Mouse (Mus musculus) CH12.LX (cell line): ENCODE data around the gene Frs2. TPM values are rescaled to one million over a fixed set of nuclear protein-coding genes. Genes with fewer than 3 reads are reported as not detected.

Source experiments
- DNase-seq: peaks from one replicate; pipeline ENCODE4 v3.0.0-alpha.2; 2013; ENCODE audit errors: extremely low read depth
- H3K27ac ChIP-seq: 2 replicates; pipeline ENCODE4 v1.5.1; 2012; ENCODE audit warnings: low read depth, mild to moderate bottlenecking, control low read depth, moderate library complexity; ENCODE audit not compliant: insufficient read depth
- H3K27me3 ChIP-seq: replicated peaks from 2 replicates; pipeline ENCODE3; 2012; ENCODE audit warnings: inconsistent platforms
- H3K36me3 ChIP-seq, 2 experiments: replicated peaks in 1 of 2; 2 replicates each; pipeline versions ENCODE3 to v1.6.1; 2012; ENCODE audit warnings: inconsistent platforms in 1 of 2, low read length in 1 of 2, mild to moderate bottlenecking in 1 of 2, mixed read lengths in 1 of 2, moderate library complexity in 1 of 2; ENCODE audit not compliant: control insufficient read depth in 1 of 2, insufficient read depth in 1 of 2
- H3K4me1 ChIP-seq, 2 experiments: 2 replicates each; pipeline ENCODE4 v1.6.1; 2012; ENCODE audit warnings: inconsistent platforms in 1 of 2, moderate library complexity in 1 of 2; ENCODE audit not compliant: insufficient read depth in 2 of 2, control insufficient read depth in 1 of 2
- H3K4me2 ChIP-seq: 2 replicates; pipeline ENCODE4 v1.6.1; 2012; ENCODE audit warnings: low read depth, mild to moderate bottlenecking, control low read depth; ENCODE audit not compliant: poor library complexity, insufficient read depth, severe bottlenecking
- H3K4me3 ChIP-seq, 3 experiments: fragments of 150-350 bp in 1 of 3; sonication (generic) in 1 of 3; replicated peaks in 1 of 3; 2 replicates each; pipeline versions ENCODE3 to v1.5.1; 2011 to 2012; ENCODE audit warnings: low read depth in 2 of 3, low read length in 2 of 3, mild to moderate bottlenecking in 2 of 3, moderate library complexity in 2 of 3, control low read depth in 1 of 3, improper control_type of control experiment in 1 of 3, inconsistent platforms in 1 of 3, mixed read lengths in 1 of 3; ENCODE audit not compliant: poor library complexity in 1 of 3
- H3K79me2 ChIP-seq: replicated peaks from 2 replicates; pipeline ENCODE4 v1.6.1; 2012; ENCODE audit warnings: mild to moderate bottlenecking, moderate library complexity; ENCODE audit not compliant: control insufficient read depth, poor library complexity, insufficient read depth, severe bottlenecking; ENCODE audit errors: extremely low read depth
- H3K9ac ChIP-seq: 2 replicates; pipeline ENCODE4 v1.6.1; 2012; ENCODE audit warnings: low read depth, mild to moderate bottlenecking, control low read depth, moderate library complexity; ENCODE audit not compliant: insufficient read depth
- H3K9me3 ChIP-seq: replicated peaks from 2 replicates; pipeline ENCODE3; 2012; ENCODE audit warnings: low read length, inconsistent platforms, mixed read lengths
- BHLHE40 ChIP-seq: IDR thresholded peaks from 2 replicates; pipeline ENCODE4 v1.6.1; 2011; ENCODE audit warnings: mild to moderate bottlenecking, low read depth, low read length, improper control_type of control experiment
- CHD2 ChIP-seq: IDR thresholded peaks from 2 replicates; pipeline ENCODE4 v1.6.1; 2011; ENCODE audit warnings: low read length, improper control_type of control experiment
- E2F4 ChIP-seq: IDR thresholded peaks from 2 replicates; pipeline ENCODE4 v1.6.1; 2011; ENCODE audit warnings: low read depth, low read length, improper control_type of control experiment; ENCODE audit not compliant: insufficient replicate concordance
- EP300 ChIP-seq: IDR thresholded peaks from 2 replicates; pipeline ENCODE4 v1.6.1; 2011; ENCODE audit warnings: low read length, improper control_type of control experiment
- GABPA ChIP-seq: IDR thresholded peaks from 2 replicates; pipeline ENCODE4 v1.6.1; 2012; ENCODE audit warnings: low read depth, low read length, improper control_type of control experiment, inconsistent platforms; ENCODE audit not compliant: insufficient replicate concordance
- JUN ChIP-seq: IDR thresholded peaks from 2 replicates; pipeline ENCODE4 v1.6.1; 2011; ENCODE audit warnings: low read depth, mild to moderate bottlenecking, low read length, improper control_type of control experiment, moderate library complexity; ENCODE audit not compliant: insufficient read depth
- KAT2A ChIP-seq: IDR thresholded peaks from 2 replicates; pipeline ENCODE4 v1.6.1; 2012; ENCODE audit warnings: low read length, improper control_type of control experiment, inconsistent platforms; ENCODE audit not compliant: insufficient replicate concordance
- MAX ChIP-seq: IDR thresholded peaks from 2 replicates; pipeline ENCODE4 v1.6.1; 2011; ENCODE audit warnings: low read length, improper control_type of control experiment
- MXI1 ChIP-seq: IDR thresholded peaks from 2 replicates; pipeline ENCODE4 v1.6.1; 2011; ENCODE audit warnings: mild to moderate bottlenecking, low read depth, low read length, improper control_type of control experiment
- NELFE ChIP-seq: IDR thresholded peaks from 2 replicates; pipeline ENCODE4 v1.6.1; 2011; ENCODE audit warnings: low read depth, low read length, improper control_type of control experiment
- POLR2A ChIP-seq: IDR thresholded peaks from 2 replicates; pipeline ENCODE4 v1.6.1; 2011; ENCODE audit warnings: low read depth, mild to moderate bottlenecking, improper control_type of control experiment, low read length
- RAD21 ChIP-seq: IDR thresholded peaks from 2 replicates; pipeline ENCODE4 v1.6.1; 2011; ENCODE audit warnings: low read depth, mild to moderate bottlenecking, low read length, improper control_type of control experiment, moderate library complexity
- RCOR1 ChIP-seq: conservative IDR thresholded peaks from 2 replicates; pipeline ENCODE4 v1.6.1; 2012; ENCODE audit warnings: low read depth, mild to moderate bottlenecking, inconsistent platforms, low read length, improper control_type of control experiment
- SIN3A ChIP-seq: IDR thresholded peaks from 2 replicates; pipeline ENCODE4 v1.6.1; 2012; ENCODE audit warnings: low read length, improper control_type of control experiment, inconsistent platforms
- SMC3 ChIP-seq: IDR thresholded peaks from 2 replicates; pipeline ENCODE4 v1.6.1; 2011; ENCODE audit warnings: low read depth, low read length, improper control_type of control experiment
- TBP ChIP-seq: conservative IDR thresholded peaks from 2 replicates; pipeline ENCODE4 v1.6.1; 2011; ENCODE audit warnings: low read depth, low read length, improper control_type of control experiment
- TCF12 ChIP-seq: IDR thresholded peaks from 2 replicates; pipeline ENCODE4 v1.6.1; 2014; ENCODE audit warnings: low read depth, mild to moderate bottlenecking, inconsistent platforms, low read length, improper control_type of control experiment
- USF1 ChIP-seq: IDR thresholded peaks from 2 replicates; pipeline ENCODE4 v1.6.1; 2014; ENCODE audit warnings: low read depth, mild to moderate bottlenecking, inconsistent platforms, low read length, improper control_type of control experiment
- USF2 ChIP-seq: conservative IDR thresholded peaks from 2 replicates; pipeline ENCODE4 v1.6.1; 2011; ENCODE audit warnings: low read depth, low read length, improper control_type of control experiment
- ZC3H11A ChIP-seq: IDR thresholded peaks from 2 replicates; pipeline ENCODE4 v1.6.1; 2012; ENCODE audit warnings: low read depth, mild to moderate bottlenecking, inconsistent platforms, low read length, improper control_type of control experiment
- ZMIZ1 ChIP-seq: IDR thresholded peaks from 2 replicates; pipeline ENCODE4 v1.6.1; 2012; ENCODE audit warnings: low read depth, mild to moderate bottlenecking, inconsistent platforms, low read length, improper control_type of control experiment
- ZNF384 ChIP-seq: IDR thresholded peaks from 2 replicates; pipeline ENCODE4 v1.6.1; 2012; ENCODE audit warnings: low read depth, low read length, improper control_type of control experiment, inconsistent platforms
- dilution Hi-C: fragments of 300-500 bp; cut with MboI; formaldehyde crosslinking; loops from 2 replicates; pipeline ENCODE4 v1.14.3; 2020; ENCODE audit warnings: low sequenced_read_pairs; ENCODE audit not compliant: extremely low pct_unique_long_range_greater_than_20kb, extremely low pct_ligation_motif_present
- in situ Hi-C: fragments of 300-500 bp; cut with MboI; formaldehyde crosslinking; loops from 3 replicates; pipeline ENCODE4 v1.14.3; 2019; ENCODE audit warnings: low sequenced_read_pairs, low pct_ligation_motif_present, low pct_unique_long_range_greater_than_20kb, mixed read lengths
- polyA plus RNA-seq: library from polyadenylated mRNA; unstranded; fragments of >175 nt; gene quantifications from 2 replicates; pipeline ENCODE4 v1.2.1, GENCODE M21; 2012; ENCODE audit warnings: low read depth; ENCODE audit not compliant: insufficient read length
- total RNA-seq, 2 experiments: library from RNA; depleted of rRNA; stranded (reverse); fragments of 300-350 nt in 1 of 2; fragments of >200 nt in 1 of 2; gene quantifications; 2 replicates each; pipeline ENCODE4 v1.2.3; 2012 to 2014

Gene Frs2
- total and polyA plus RNA-seq, 3 experiments: 4.3 to 10.4 (median 5.6) TPM

DNA sequence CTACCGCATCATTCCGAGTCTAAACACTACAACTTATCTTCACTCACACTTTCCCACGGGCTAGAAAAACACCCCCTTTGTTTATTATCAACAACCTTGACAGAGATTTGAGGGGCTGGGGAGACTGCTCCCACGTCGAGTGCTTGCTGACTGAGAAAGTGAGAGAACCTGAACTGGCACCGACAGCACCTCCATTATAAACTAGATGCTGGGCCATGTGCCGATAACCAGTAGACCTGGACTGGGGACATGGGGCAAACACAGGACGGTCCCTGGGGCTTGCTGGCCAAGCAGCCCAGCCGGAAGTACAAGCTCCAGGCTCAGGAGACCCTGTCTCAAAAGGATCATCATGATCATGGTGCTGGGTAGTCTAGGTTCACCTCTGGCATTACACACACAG, 1.9 kb downstream of the Frs2 start (continued):
- no peak for TF ChIP-seq E2F4

DNA sequence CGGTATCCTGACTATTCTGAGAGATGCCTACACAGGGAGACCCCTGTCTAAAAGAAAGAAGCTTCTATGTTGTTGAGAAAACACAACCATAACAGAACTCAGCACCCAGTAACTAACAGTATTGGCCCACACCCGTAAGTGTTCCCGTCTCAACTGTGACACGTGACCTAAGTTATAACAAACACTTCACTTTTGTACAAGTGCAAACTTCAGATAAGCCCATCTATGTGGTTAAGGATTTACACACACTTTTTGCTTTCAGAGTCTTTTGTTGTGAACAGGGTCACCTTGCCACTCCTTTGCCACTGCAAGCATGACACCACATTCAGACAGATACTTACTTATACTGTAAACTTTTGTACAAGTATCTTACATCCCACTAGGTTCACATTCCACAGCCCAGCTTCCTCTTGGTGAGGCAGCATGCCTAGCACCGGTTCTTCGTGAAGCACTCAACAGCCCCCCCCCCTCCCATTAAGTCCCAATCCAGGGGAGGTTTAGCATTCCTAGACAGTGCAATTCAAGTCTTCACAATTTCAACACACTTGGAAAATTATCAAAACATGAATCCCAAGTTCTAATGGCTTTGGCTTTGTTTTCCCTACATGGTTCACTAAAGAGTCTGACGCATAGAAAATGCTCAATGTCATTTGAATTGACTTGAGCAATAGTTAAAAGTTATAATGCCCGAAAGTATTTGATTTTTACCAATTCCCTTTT, 2.6 kb downstream of the Frs2 start:
- in situ Hi-C loops: no loop called here
- no peak for DNase-seq

DNA sequence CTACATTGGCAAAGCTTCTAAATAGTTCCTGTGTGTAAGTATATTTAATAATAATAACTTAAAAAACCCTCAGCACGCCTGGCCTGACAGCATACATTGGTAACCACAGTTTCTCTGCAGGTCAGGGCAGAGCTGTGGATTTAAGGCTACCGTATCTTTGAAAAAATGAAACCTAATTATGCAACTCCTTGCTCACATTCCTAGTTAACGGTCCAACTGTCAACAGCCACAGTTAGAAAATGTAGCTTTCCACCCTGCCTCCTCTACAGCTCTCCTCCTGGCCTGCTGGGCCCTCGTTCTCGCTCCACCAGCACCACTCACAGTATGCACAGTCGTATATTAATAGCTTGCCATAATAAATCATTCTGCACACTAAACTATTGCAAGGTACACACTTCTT, 3.7 kb downstream of the Frs2 start:
- Histone ChIP-seq H3K36me3 (peaks cover 0 to 4% of the 10 kb centered on the region in 2 experiments), H3K9ac (no peak overlapping the region), H3K4me2 (no peak overlapping the region), H3K4me1 (peaks cover 3 to 45% of the 10 kb centered on the region in 2 experiments; a peak in 2 of 4 replicates), H3K9me3 (no peaks in the 10 kb centered on the region), H3K4me3 (no peak overlapping the region)
- DNase-seq: no peak
- in situ Hi-C loops: no loop called here
- dilution Hi-C loops: no loop called here
- no peak for TF ChIP-seq ZNF384
- TF ChIP-seq SMC3: no peak
- no peak for TF ChIP-seq ZMIZ1
- no peak for TF ChIP-seq MXI1
- no peak for TF ChIP-seq RAD21
- TF ChIP-seq TCF12: no peak
- no peak for TF ChIP-seq TBP
- TF ChIP-seq SIN3A: no peak
- no peak for TF ChIP-seq MAX
- TF ChIP-seq USF2: no peak
- TF ChIP-seq USF1: no peak
- TF ChIP-seq GABPA: no peak
- TF ChIP-seq CHD2: no peak
- no peak for TF ChIP-seq JUN
- TF ChIP-seq KAT2A: no peak
- TF ChIP-seq BHLHE40: no peak
- TF ChIP-seq, all 38 proteins: peak for 0
- no peak overlapping the region for H3K27ac ChIP-seq
- peaks cover 9% of the 10 kb centered on the region for H3K27me3 ChIP-seq
- peaks cover 55% of the 10 kb centered on the region for H3K79me2 ChIP-seq

More for the DNA sequence above, 2.6 kb downstream of the Frs2 start:
- dilution Hi-C loops: no loop called here
- H3K9me3 ChIP-seq: no peaks in the 10 kb centered on the region
- H3K4me1 ChIP-seq: peaks cover 2 to 50% of the 10 kb centered on the region in 2 experiments; a peak in 2 of 4 replicates
- no peak overlapping the region for H3K4me3 ChIP-seq
- peaks cover 10% of the 10 kb centered on the region for H3K27me3 ChIP-seq
- no peak overlapping the region for H3K4me2 ChIP-seq
- H3K27ac ChIP-seq: no peak overlapping the region
- peaks cover 0 to 4% of the 10 kb centered on the region in 2 experiments for H3K36me3 ChIP-seq
- no peak overlapping the region for H3K9ac ChIP-seq
- TF ChIP-seq NELFE (no peak), RCOR1 (no peak), CHD2 (no peak), EP300 (no peak), RAD21 (no peak), ZC3H11A (no peak), BHLHE40 (no peak), TCF12 (no peak), POLR2A (no peak)
- H3K79me2 ChIP-seq: peaks cover 54% of the 10 kb centered on the region
